Mouse (Mus musculus) kidney, embryonic 14.5 days (tissue): Measurements from ENCODE around the gene Tgfb1. TPM values are rescaled to one million over a fixed set of nuclear protein-coding genes. Genes with fewer than 3 reads are reported as not detected.

Source experiments
- ATAC-seq: fragments of 200-750 bp; cut with Nextera tagmentation; 2 replicates; pipeline ENCODE4 v1.8.0; 2017; ENCODE audit warnings: moderate number of reproducible peaks, mild to moderate bottlenecking, moderate TSS enrichment, moderate library complexity; ENCODE audit not compliant: low FRiP score, low TSS enrichment
- H3K27ac ChIP-seq: fragments of 300-500 bp; sonication (generic); 2 replicates; pipeline ENCODE4 v1.5.1; 2014; ENCODE audit warnings: low read depth, mild to moderate bottlenecking, low read length, moderate library complexity, mixed read lengths
- H3K27me3 ChIP-seq: fragments of 300-500 bp; sonication (generic); 2 replicates; pipeline ENCODE4 v1.6.1; 2014; ENCODE audit warnings: mild to moderate bottlenecking, low read length; ENCODE audit not compliant: control insufficient read depth, insufficient read depth
- H3K36me3 ChIP-seq: fragments of 300-500 bp; sonication (generic); 2 replicates; pipeline ENCODE4 v1.6.1; 2014; ENCODE audit warnings: low read length, mixed read lengths; ENCODE audit not compliant: control insufficient read depth, insufficient read depth
- H3K4me1 ChIP-seq: fragments of 300-500 bp; sonication (generic); 2 replicates; pipeline ENCODE4 v1.6.1; 2014; ENCODE audit warnings: low read length, mixed read lengths; ENCODE audit not compliant: control insufficient read depth, insufficient read depth
- H3K4me2 ChIP-seq: fragments of 300-500 bp; sonication (generic); replicated peaks from 2 replicates; pipeline ENCODE4 v1.6.1; 2014; ENCODE audit warnings: low read depth, mild to moderate bottlenecking, low read length
- H3K4me3 ChIP-seq: fragments of 300-500 bp; sonication (generic); 2 replicates; pipeline ENCODE4 v1.5.1; 2014; ENCODE audit warnings: mild to moderate bottlenecking, low read length
- H3K9ac ChIP-seq: fragments of 300-500 bp; sonication (generic); 2 replicates; pipeline ENCODE4 v1.6.1; 2014; ENCODE audit warnings: low read depth, mild to moderate bottlenecking, low read length, moderate library complexity
- H3K9me3 ChIP-seq: fragments of 300-500 bp; sonication (generic); 2 replicates; pipeline ENCODE4 v1.6.1; 2016; ENCODE audit warnings: low read length; ENCODE audit not compliant: control insufficient read depth
- WGBS: fragments of 180-500 bp; shearing (Covaris S2); extraction: QIAGEN DNeasy Blood & Tissue Kit; methylation state at CpG from one replicate; pipeline ENCODE4 v1.1.7; 2014; 5-methylcytosine and 5-hydroxymethylcytosine counted together
- polyA plus RNA-seq: library from polyadenylated mRNA; unstranded; fragments of >200 nt; fragmentation: Nextera tagmentation; extraction: Ambion mirVana; gene quantifications from 2 replicates; pipeline ENCODE4 v1.2.1, GENCODE M21; 2014

The Tgfb1 gene
- polyA plus RNA-seq, 1 experiment from 2014 or later, result 5.1 TPM

GRCm38 (mm10) chr7:25680514-25681258 is 6.1 kb upstream of the Tgfb1 start, which contains the start of gene B9d2:
TSS of gene B9d2 (plus strand) at chr7:25680780.
- H3K4me1 ChIP-seq, result peaks cover 10% of the 10 kb centered on the region; the same call in 1 of the 2 replicates
- H3K9me3 ChIP-seq, result no peaks in the 10 kb centered on the region
- ATAC-seq, result peak; percentile 97
- H3K4me2 ChIP-seq, result peak within 1 kb of the TSS; percentile 54
- H3K9ac ChIP-seq, result peak within 1 kb of the TSS; percentile 62
- WGBS, result under 1% methylated on average over 46 of the region's 46 CpGs
- no peaks in the 10 kb centered on the region for H3K36me3 ChIP-seq
- peak within 1 kb of the TSS; percentile 84 for H3K27ac ChIP-seq
- H3K27me3 ChIP-seq, result peaks cover 7% of the 10 kb centered on the region
- H3K4me3 ChIP-seq, result peak within 1 kb of the TSS; percentile 61

GRCm38 (mm10) chr7:25681341-25682231 is 5.2 kb upstream of the Tgfb1 start:
- 64% methylated on average over 15 of the region's 15 CpGs for WGBS
- Histone ChIP-seq H3K4me1 (peaks cover 13% of the 10 kb centered on the region; the same call in 1 of the 2 replicates), H3K27me3 (0 out of 2 replicates have a peak, but pooled peaks cover 6% of the 10 kb centered on the region), H3K27ac (no peak overlapping the region), H3K36me3 (no peaks in the 10 kb centered on the region), H3K9ac (no peak overlapping the region), H3K9me3 (no peaks in the 10 kb centered on the region), H3K4me3 (peak overlapping the region; percentile 61; the same call in 1 of the 2 replicates), H3K4me2 (peak overlapping the region; percentile 54)
- ATAC-seq, result no peak

- Histone ChIP-seq H3K4me2 (no peak overlapping the region), H3K4me3 (no peak overlapping the region), H3K27ac (peak overlapping the region; percentile 30; the same call in 1 of the 2 replicates), H3K27me3 (peaks cover 19% of the 10 kb centered on the region), H3K36me3 (no peaks in the 10 kb centered on the region), H3K9ac (no peak overlapping the region), H3K4me1 (peaks cover 25% of the 10 kb centered on the region), H3K9me3 (no peaks in the 10 kb centered on the region)
- ATAC-seq, result no peak
- WGBS, result 56% methylated on average over 7 of the region's 7 CpGs
Measured at GRCm38 (mm10) chr7:25683474-25684180, 3.2 kb upstream of the Tgfb1 start.

- ATAC-seq, result no peak
- no peak overlapping the region for H3K9ac ChIP-seq
- no peaks in the 10 kb centered on the region for H3K36me3 ChIP-seq
- peaks cover 28% of the 10 kb centered on the region for H3K4me1 ChIP-seq
- no peak overlapping the region for H3K27ac ChIP-seq
- no peaks in the 10 kb centered on the region for H3K9me3 ChIP-seq
- H3K27me3 ChIP-seq, result peaks cover 20% of the 10 kb centered on the region
- H3K4me2 ChIP-seq, result no peak overlapping the region
- WGBS, result 84% methylated on average over 6 of the region's 6 CpGs
- no peak overlapping the region for H3K4me3 ChIP-seq
Measured at GRCm38 (mm10) chr7:25684659-25685058, 2.1 kb upstream of the Tgfb1 start.

DNA sequence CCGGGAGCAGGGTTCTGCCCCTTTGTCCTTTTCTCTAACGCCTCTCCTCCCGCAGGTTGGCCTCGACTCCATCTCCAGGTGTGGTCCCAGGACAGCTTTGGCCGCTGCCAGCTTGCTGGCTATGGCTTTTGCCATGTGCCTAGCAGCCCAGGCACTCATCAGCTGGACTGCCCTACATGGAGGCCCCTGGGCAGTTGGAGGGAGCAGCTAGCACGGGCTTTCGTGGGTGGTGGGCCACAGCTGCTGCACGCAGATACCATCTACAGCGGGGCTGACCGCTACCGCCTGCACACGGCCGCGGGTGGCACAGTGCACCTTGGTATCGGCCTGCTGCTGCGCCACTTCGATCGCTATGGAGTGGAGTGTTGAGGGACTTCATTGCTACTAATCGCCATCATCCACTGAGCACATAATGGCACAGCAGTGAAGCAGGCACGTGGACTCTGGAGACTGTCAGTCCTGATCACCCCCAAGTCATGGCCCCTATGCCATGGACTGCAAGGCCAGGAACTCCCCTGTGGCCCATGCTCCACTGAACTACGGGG is 804 bp upstream of the Tgfb1 start:
- Histone ChIP-seq H3K36me3 (no peaks in the 10 kb centered on the region), H3K27ac (no peak overlapping the region), H3K4me3 (peak overlapping the region; percentile 59; the same call in 1 of the 2 replicates), H3K27me3 (peaks cover 20% of the 10 kb centered on the region), H3K4me1 (peaks cover 23% of the 10 kb centered on the region), H3K9ac (no peak overlapping the region), H3K4me2 (peak overlapping the region; percentile 94), H3K9me3 (no peaks in the 10 kb centered on the region)
- WGBS, result 67% methylated on average over 21 of the region's 21 CpGs
- no peak for ATAC-seq

DNA sequence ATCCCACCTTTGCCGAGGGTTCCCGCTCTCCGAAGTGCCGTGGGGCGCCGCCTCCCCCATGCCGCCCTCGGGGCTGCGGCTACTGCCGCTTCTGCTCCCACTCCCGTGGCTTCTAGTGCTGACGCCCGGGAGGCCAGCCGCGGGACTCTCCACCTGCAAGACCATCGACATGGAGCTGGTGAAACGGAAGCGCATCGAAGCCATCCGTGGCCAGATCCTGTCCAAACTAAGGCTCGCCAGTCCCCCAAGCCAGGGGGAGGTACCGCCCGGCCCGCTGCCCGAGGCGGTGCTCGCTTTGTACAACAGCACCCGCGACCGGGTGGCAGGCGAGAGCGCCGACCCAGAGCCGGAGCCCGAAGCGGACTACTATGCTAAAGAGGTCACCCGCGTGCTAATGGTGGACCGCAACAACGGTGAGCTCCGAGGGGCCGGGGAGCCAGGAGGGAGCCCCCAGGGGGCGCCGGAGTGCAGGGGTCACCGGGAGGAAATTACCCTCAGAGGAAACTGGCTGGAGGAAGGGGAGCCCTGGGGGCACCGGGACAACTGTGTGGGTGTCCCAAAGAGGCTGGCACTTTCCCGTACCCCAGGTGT is 1.1 kb downstream of the Tgfb1 start:
- Histone ChIP-seq H3K36me3 (no peaks in the 10 kb centered on the region), H3K9me3 (no peaks in the 10 kb centered on the region), H3K4me2 (peak overlapping the region; percentile 94), H3K4me3 (peak overlapping the region; percentile 59), H3K27me3 (peaks cover 20% of the 10 kb centered on the region), H3K4me1 (peaks cover 23% of the 10 kb centered on the region), H3K9ac (peak overlapping the region; percentile 68), H3K27ac (no peak overlapping the region; the same call in 1 of the 2 replicates)
- ATAC-seq, result no peak
- WGBS, result under 1% methylated on average over 47 of the region's 47 CpGs

DNA sequence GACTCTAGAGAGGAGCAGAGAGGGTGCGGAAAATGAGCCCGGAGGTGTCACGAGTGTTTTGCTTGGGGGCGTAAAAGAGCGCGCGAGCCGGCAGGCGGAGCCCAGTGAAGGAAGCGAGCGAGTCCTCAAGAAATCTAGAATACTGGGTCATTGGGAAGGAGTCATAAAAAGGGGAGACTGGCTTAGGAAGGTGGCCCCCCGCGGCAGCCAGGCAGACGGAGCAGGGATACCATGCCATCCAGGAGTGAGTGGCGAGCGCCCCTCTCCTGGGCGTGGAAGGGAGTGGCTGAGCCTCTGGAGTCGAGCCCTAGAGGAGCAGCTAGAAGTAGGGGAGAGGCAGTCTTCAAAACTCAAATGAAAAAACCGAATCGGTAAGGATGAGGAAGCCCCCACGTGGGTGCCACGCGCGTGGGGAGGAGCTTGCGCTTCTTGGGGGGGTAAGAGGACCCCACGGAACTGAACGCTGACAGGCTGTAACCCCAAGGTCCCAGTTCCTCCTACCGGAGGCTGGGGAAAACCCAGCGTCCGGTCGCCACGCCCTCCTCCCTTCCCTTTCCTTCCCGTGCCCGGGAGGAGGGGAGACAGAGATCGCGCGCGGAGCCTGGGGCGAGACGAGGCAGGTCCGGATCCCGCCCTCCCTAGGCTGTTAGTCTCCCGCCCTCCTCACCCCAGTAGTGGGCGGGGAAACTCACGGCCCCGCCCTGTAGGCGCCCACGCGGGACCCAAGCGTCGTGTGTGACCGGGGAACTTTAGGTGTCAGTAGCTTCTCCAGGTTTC is 2.2 kb downstream of the Tgfb1 start:
- peaks cover 18% of the 10 kb centered on the region for H3K4me1 ChIP-seq
- ATAC-seq, result peak; percentile 42
- H3K27ac ChIP-seq, result peak overlapping the region; percentile 51; the same call in 1 of the 2 replicates
- H3K9me3 ChIP-seq, result no peaks in the 10 kb centered on the region
- H3K36me3 ChIP-seq, result no peaks in the 10 kb centered on the region
- under 1% methylated on average over 45 of the region's 52 CpGs for WGBS
- H3K4me2 ChIP-seq, result peak overlapping the region; percentile 94
- H3K4me3 ChIP-seq, result peak overlapping the region; percentile 59
- H3K9ac ChIP-seq, result peak overlapping the region; percentile 68
- peaks cover 20% of the 10 kb centered on the region for H3K27me3 ChIP-seq
